Mouse (Mus musculus): ENCODE measurements around the gene Defb29. TPM values are rescaled to one million over a fixed set of nuclear protein-coding genes. Genes with fewer than 3 reads are reported as not detected.

Gene Defb29
- not detected for polyA plus RNA-seq (2014; fragmentation: Illumina TruSeq; extraction: RNeasy Lipid Tissue Mini Kit (QIAGEN cat#74804); ENCODE audit: low read depth, low replicate concordance)

DNA sequence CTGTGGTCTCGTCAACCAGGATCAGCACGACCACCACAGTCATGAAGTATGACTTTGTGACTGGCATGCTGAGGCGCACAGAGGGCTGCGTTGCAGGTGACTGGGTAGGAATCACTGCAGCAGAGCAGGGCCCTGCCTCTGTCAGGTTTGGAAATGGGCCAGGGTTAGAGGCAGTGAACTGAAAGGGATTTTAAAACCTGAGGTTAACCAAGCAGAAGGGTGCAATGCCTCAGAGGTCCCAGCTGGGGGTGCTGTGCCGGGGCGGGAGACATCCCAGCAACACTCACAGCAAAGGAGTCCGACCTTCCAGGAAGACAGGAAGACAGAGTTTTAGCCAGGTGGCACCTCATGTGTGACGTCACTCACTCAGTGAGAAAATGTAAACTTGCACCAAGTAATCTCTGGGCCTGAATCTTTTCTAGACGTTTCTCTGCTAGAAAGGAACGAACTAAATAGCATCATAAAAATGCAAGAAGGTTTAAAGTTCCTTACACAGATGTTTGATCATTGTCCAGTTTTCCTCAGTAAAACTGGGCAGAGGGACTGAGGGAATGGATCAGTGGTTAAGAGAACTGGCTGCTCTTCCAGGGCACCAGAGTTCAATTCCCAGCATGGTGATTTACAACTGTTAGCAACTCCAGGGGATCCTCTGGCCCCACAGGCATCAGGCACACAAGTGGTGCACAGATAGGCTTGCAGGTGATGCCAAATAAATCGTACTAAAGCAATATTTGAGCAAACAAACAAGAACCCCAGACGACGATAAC, at the start of gene Defb29:
Gene Defb29 (minus strand): TSS at position 155 of the 767 bp plus-strand sequence.

DNA sequence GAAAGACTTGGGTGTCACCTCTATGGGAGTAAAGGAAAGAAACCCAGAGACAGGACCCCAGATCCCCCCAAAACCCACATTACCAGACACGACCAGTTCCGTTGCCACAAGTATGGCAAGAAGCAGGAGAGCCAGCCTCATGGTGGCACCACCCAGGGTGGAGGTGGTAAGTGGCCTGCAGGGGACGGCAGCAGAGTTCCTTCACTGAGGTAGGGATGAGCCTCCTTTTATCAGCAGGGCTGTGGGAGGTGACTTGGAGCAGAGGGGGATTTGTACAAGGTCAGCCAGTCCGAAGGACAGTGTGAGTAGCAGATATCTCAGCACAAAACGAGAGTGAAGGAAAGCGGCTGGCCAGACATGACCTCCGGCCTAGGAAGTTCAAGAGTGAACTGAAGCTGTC, 40.2 kb upstream of the Defb29 start, which contains the start of gene Defb19:
Gene Defb19 (minus strand): TSS at position 206 of the 400 bp plus-strand sequence.

DNA sequence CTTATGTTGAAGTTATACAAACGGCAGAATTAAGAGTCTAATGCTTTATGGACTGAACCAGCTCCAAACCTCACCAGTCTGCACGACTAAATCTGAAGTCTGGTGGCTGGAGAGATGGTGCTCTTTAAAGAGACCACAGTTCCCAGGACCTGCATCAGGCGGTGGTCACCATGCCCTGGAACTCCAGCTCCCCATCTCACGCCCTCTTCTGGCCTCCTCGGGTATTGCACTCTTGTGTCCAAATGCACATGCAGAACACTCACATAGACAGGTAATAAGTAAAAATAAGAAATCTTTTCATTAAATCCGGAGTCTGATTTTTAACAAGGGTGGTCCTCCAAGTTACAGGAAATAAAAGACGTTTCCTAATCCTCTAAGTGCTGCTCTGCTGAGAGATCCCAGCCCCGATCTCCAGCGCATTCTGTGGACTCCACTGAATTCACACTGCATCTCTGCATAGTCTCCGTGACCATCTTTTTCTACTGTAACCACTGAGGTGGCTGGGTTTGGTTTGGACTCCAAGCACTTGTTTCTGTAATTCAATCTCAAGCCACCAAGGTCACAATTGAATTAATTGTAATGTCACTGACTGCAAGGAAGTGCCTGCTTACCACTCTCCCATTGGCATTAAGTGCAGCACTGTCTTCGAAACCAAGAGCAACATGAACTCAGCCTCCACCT, 32.4 kb upstream of the Defb29 start, which contains the start of gene Defb21:
Gene Defb21 (plus strand): TSS at position 631 of the 681 bp plus-strand sequence.

DNA sequence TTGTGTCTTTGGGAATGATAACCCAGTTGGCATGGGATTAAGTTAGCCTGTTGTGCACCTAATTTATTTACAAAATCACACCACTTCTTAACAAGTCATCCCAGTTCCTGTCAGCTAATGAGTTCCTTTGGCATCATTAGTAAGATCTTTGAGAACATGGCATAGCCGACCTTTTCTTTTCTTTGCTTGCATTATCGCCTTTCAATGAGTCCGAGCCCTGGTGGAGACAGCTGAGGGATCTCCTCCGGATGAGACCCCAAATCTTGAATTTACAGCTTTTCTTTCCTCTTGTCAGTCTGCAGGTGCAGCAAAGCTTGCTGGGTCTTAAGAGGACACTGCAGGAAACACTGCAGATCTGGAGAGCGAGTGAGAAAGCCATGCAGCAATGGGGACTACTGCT, 29.1 kb upstream of the Defb29 start, which contains the start of gene Gm17416:
Gene Gm17416 (plus strand): TSS at position 301 of the 400 bp plus-strand sequence.

DNA sequence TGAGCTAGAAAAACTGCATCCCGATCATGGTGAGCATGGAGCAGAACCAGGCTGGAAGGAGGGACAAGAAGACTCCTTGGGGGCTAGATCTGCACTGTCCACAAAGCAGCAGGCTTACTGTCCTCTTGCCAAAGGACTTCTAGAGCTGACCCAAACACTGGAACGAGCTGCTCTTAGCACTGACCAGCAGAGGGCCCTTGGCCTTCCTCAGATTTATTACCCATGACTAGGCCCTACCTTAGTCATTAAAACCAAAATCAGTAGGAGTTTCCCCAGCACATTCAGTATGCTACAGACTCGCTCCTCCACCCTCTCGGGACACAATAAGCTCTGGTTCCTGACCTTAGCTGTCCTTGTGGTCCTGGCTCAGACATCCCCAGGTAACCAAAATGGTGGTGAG, 21.9 kb downstream of the Defb29 start, which contains the start of gene Defb28:
Gene Defb28 (plus strand): TSS at position 275 of the 400 bp plus-strand sequence.

DNA sequence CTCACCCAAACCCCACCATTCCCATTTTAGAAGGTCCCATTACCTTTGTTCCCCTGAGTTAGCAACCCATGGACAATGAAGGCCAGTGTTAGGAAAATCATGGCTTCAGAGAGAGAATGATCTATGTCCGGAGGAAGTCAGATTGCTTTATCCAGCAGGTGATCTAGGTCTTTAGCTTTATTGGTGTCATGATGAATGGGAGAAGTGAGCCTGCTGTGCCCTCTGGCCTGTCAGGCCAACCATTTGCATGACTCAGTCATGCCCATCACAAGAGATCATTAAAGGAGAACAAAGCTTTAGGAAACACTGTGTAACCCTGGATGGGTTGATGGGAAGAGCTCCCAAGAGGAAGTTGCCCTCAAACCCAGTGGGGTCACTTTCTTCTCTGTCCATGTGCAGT, 28.3 kb downstream of the Defb29 start, which contains the start of gene Defb26:
Gene Defb26 (minus strand): TSS at position 101 of the 400 bp plus-strand sequence.

DNA sequence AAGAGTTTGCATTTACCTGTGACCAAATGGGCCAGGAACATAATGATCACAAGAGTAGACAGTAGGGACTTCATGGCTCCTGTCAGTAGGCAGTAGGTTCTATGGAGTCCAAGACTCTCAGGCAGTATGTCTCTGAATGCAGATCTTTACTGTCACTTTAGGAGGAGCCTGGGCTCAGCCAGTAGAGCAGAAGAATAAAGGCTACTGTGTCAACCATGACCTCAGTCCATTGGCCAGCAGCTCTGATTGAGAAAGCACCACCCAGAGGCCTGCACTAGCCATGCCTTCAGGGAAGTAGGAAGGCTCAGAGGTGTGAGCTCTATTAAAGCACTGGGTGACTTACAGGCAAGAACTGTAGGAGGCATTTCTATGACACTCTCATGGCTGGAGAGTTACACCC, 49.9 kb downstream of the Defb29 start, which contains the start of gene Defb22:
Gene Defb22 (minus strand): TSS at position 101 of the 400 bp plus-strand sequence.

Other genes starting within 250 kb of the Defb29 start
- gene Tbc1d20, start 246.3 kb downstream of the Defb29 start, polyA plus RNA-seq (2014; fragmentation: Illumina TruSeq; extraction: RNeasy Lipid Tissue Mini Kit (QIAGEN cat#74804); ENCODE audit: low read depth, low replicate concordance): 55.9 TPM
- gene Rbck1, start 207.4 kb downstream of the Defb29 start, polyA plus RNA-seq (2014; fragmentation: Illumina TruSeq; extraction: RNeasy Lipid Tissue Mini Kit (QIAGEN cat#74804); ENCODE audit: low read depth, low replicate concordance): 1.0 TPM
- gene Trib3, start 196.1 kb downstream of the Defb29 start, polyA plus RNA-seq (2014; fragmentation: Illumina TruSeq; extraction: RNeasy Lipid Tissue Mini Kit (QIAGEN cat#74804); ENCODE audit: low read depth, low replicate concordance): 0.35 TPM
- 2.0 TPM for gene Nrsn2, start 163.5 kb downstream of the Defb29 start, polyA plus RNA-seq (2014; fragmentation: Illumina TruSeq; extraction: RNeasy Lipid Tissue Mini Kit (QIAGEN cat#74804); ENCODE audit: low read depth, low replicate concordance)
- gene Sox12, start 142.0 kb downstream of the Defb29 start, polyA plus RNA-seq (2014; fragmentation: Illumina TruSeq; extraction: RNeasy Lipid Tissue Mini Kit (QIAGEN cat#74804); ENCODE audit: low read depth, low replicate concordance): 0.58 TPM
- 3.8 TPM for gene Zcchc3, start 125.1 kb downstream of the Defb29 start, polyA plus RNA-seq (2014; fragmentation: Illumina TruSeq; extraction: RNeasy Lipid Tissue Mini Kit (QIAGEN cat#74804); ENCODE audit: low read depth, low replicate concordance)
- gene 6820408C15Rik, start 124.5 kb downstream of the Defb29 start, polyA plus RNA-seq (2014; fragmentation: Illumina TruSeq; extraction: RNeasy Lipid Tissue Mini Kit (QIAGEN cat#74804); ENCODE audit: low read depth, low replicate concordance): not detected
- gene Defb23, start 75.5 kb downstream of the Defb29 start, polyA plus RNA-seq (2014; fragmentation: Illumina TruSeq; extraction: RNeasy Lipid Tissue Mini Kit (QIAGEN cat#74804); ENCODE audit: low read depth, low replicate concordance): not detected
- 1.7 TPM for gene Defb20, start 63.0 kb downstream of the Defb29 start, polyA plus RNA-seq (2014; fragmentation: Illumina TruSeq; extraction: RNeasy Lipid Tissue Mini Kit (QIAGEN cat#74804); ENCODE audit: low read depth, low replicate concordance)
- not detected for gene Defb22, start 50.0 kb downstream of the Defb29 start, polyA plus RNA-seq (2014; fragmentation: Illumina TruSeq; extraction: RNeasy Lipid Tissue Mini Kit (QIAGEN cat#74804); ENCODE audit: low read depth, low replicate concordance)
- not detected for gene Defb26, start 28.4 kb downstream of the Defb29 start, polyA plus RNA-seq (2014; fragmentation: Illumina TruSeq; extraction: RNeasy Lipid Tissue Mini Kit (QIAGEN cat#74804); ENCODE audit: low read depth, low replicate concordance)
- gene Defb28, start 21.8 kb downstream of the Defb29 start, polyA plus RNA-seq (2014; fragmentation: Illumina TruSeq; extraction: RNeasy Lipid Tissue Mini Kit (QIAGEN cat#74804); ENCODE audit: low read depth, low replicate concordance): not detected
- not detected for gene Gm17416, start 29.2 kb upstream of the Defb29 start, polyA plus RNA-seq (2014; fragmentation: Illumina TruSeq; extraction: RNeasy Lipid Tissue Mini Kit (QIAGEN cat#74804); ENCODE audit: low read depth, low replicate concordance)
- gene Defb21, start 32.6 kb upstream of the Defb29 start, polyA plus RNA-seq (2014; fragmentation: Illumina TruSeq; extraction: RNeasy Lipid Tissue Mini Kit (QIAGEN cat#74804); ENCODE audit: low read depth, low replicate concordance): not detected
- not detected for gene Defb19, start 40.2 kb upstream of the Defb29 start, polyA plus RNA-seq (2014; fragmentation: Illumina TruSeq; extraction: RNeasy Lipid Tissue Mini Kit (QIAGEN cat#74804); ENCODE audit: low read depth, low replicate concordance)
- gene Defb45, start 59.3 kb upstream of the Defb29 start, polyA plus RNA-seq (2014; fragmentation: Illumina TruSeq; extraction: RNeasy Lipid Tissue Mini Kit (QIAGEN cat#74804); ENCODE audit: low read depth, low replicate concordance): not detected
- gene Defb36, start 64.2 kb upstream of the Defb29 start, polyA plus RNA-seq (2014; fragmentation: Illumina TruSeq; extraction: RNeasy Lipid Tissue Mini Kit (QIAGEN cat#74804); ENCODE audit: low read depth, low replicate concordance): not detected
- gene Defb25, start 83.0 kb upstream of the Defb29 start, polyA plus RNA-seq (2014; fragmentation: Illumina TruSeq; extraction: RNeasy Lipid Tissue Mini Kit (QIAGEN cat#74804); ENCODE audit: low read depth, low replicate concordance): not detected
- 2.4 TPM for gene Rem1, start 86.9 kb upstream of the Defb29 start, polyA plus RNA-seq (2014; fragmentation: Illumina TruSeq; extraction: RNeasy Lipid Tissue Mini Kit (QIAGEN cat#74804); ENCODE audit: low read depth, low replicate concordance)
- gene H13, start 129.4 kb upstream of the Defb29 start, polyA plus RNA-seq (2014; fragmentation: Illumina TruSeq; extraction: RNeasy Lipid Tissue Mini Kit (QIAGEN cat#74804); ENCODE audit: low read depth, low replicate concordance): 56.0 TPM
- 38.9 TPM for gene Mcts2, start 146.9 kb upstream of the Defb29 start, polyA plus RNA-seq (2014; fragmentation: Illumina TruSeq; extraction: RNeasy Lipid Tissue Mini Kit (QIAGEN cat#74804); ENCODE audit: low read depth, low replicate concordance)
- gene Id1, start 196.2 kb upstream of the Defb29 start, polyA plus RNA-seq (2014; fragmentation: Illumina TruSeq; extraction: RNeasy Lipid Tissue Mini Kit (QIAGEN cat#74804); ENCODE audit: low read depth, low replicate concordance): 52.4 TPM
- not detected for gene Cox4i2, start 214.1 kb upstream of the Defb29 start, polyA plus RNA-seq (2014; fragmentation: Illumina TruSeq; extraction: RNeasy Lipid Tissue Mini Kit (QIAGEN cat#74804); ENCODE audit: low read depth, low replicate concordance)

All from adrenal gland, adult 10 weeks (tissue).